8 mouse cellular contexts compared by ENCODE assay signal in genomic region chr2:30416649-30416965, GRCm38 (mm10). TPM values are rescaled to one million over a fixed set of nuclear protein-coding genes. Genes with fewer than 3 reads are reported as not detected.
DNase-seq lines count a peak whose midpoint lies in the region; ATAC-seq and TF ChIP-seq lines count a peak whose summit lies in the region.

No protein-coding gene starts in this region.

- intact Hi-C loops in gastrocnemius, adult 2 months (cut with DNase I), result no loop called here

- WGBS in forebrain, embryonic 11.5 days, result 4% methylated on average over 7 of the region's 7 CpGs
- whole genome bisulfite sequencing in liver, embryonic 12.5 days (ENCODE audit: insufficient replicate concordance), result 0% methylated on average over 7 of the region's 7 CpGs

- no peak for ATAC-seq in forebrain, embryonic 11.5 days (replicated peaks; ENCODE audit: low FRiP score)
- no peak for ATAC-seq in liver, embryonic 12.5 days

- H3K4me3 ChIP-seq in gastrocnemius, adult 2 months, result peak overlapping the region; percentile 98
- H3K4me3 ChIP-seq in forebrain, embryonic 11.5 days (ENCODE audit: low read depth, low read length), result peak overlapping the region; percentile 88
- peak overlapping the region; percentile 98 for H3K4me3 ChIP-seq in liver, embryonic 12.5 days

- H3K36me3 ChIP-seq in forebrain, embryonic 11.5 days (ENCODE audit: control insufficient read depth, insufficient read depth, low read length), result no peaks in the 10 kb centered on the region; the same call in 1 of the 2 replicates
- peaks cover 37% of the 10 kb centered on the region for H3K36me3 ChIP-seq in liver, embryonic 12.5 days

- peak overlapping the region; percentile 94 for H3K4me2 ChIP-seq in forebrain, embryonic 11.5 days (ENCODE audit: low read depth, low read length, severe bottlenecking)
- peak overlapping the region; percentile 93 for H3K4me2 ChIP-seq in liver, embryonic 12.5 days

- no peaks in the 10 kb centered on the region for H3K27me3 ChIP-seq in forebrain, embryonic 11.5 days (ENCODE audit: control insufficient read depth, insufficient read depth, low read length)
- no peaks in the 10 kb centered on the region for H3K27me3 ChIP-seq in liver, embryonic 12.5 days (replicated peaks)

- H3K9ac ChIP-seq in forebrain, embryonic 11.5 days (ENCODE audit: low read length), result peak overlapping the region; percentile 96
- peak overlapping the region; percentile 100 for H3K9ac ChIP-seq in liver, embryonic 12.5 days

- no peak for TF ChIP-seq CTCF in gastrocnemius, adult 2 months (IDR thresholded peaks at IDR 0.05)

- H3K9me3 ChIP-seq in forebrain, embryonic 11.5 days (ENCODE audit: control insufficient read depth, low read length), result no peaks in the 10 kb centered on the region
- no peaks in the 10 kb centered on the region for H3K9me3 ChIP-seq in liver, embryonic 12.5 days (replicated peaks)

- peaks cover 16% of the 10 kb centered on the region for H3K4me1 ChIP-seq in forebrain, embryonic 11.5 days (replicated peaks; ENCODE audit: control insufficient read depth, insufficient read depth, low read length)
- peaks cover 70% of the 10 kb centered on the region for H3K4me1 ChIP-seq in liver, embryonic 12.5 days

- H3K27ac ChIP-seq in gastrocnemius, adult 2 months, result peak overlapping the region; percentile 99
- peak overlapping the region; percentile 97 for H3K27ac ChIP-seq in forebrain, embryonic 11.5 days (ENCODE audit: low read depth, low read length)
- peak overlapping the region; percentile 97 for H3K27ac ChIP-seq in liver, embryonic 12.5 days

- DNase-seq in gastrocnemius, adult 2 months, result no peak
- no peak for DNase-seq in gastrocnemius, postnatal 25 days
- DNase-seq in 416B (ENCODE audit: low read depth), result peak; percentile 57
- DNase-seq in forebrain, embryonic 11.5 days (ENCODE audit: low spot score), result no peak
- no peak for DNase-seq in layer of hippocampus, adult 9-10 months (ENCODE audit: low spot score)
- no peak for DNase-seq in yolk sac, embryonic 10.5 days (ENCODE audit: low spot score)
- DNase-seq in B cell, adult 2 months, result no peak

RNA-seq across cellular contexts. Expression of gene Ptpa, which starts 0.8 kb away (rescaled TPM):
- total RNA-seq in gastrocnemius, adult 2 months (2021), result 10 to 100 TPM; 48.9 to 86.1 TPM
- 10 to 100 TPM; 67.1 to 68.5 TPM for total RNA-seq in gastrocnemius, postnatal 25 days (2021)
- polyA plus RNA-seq in forebrain, embryonic 11.5 days (2014; fragmentation: Nextera tagmentation; extraction: Ambion mirVana), result 90.0 and 94.5 TPM in 2 replicates
- 168 and 173 TPM in 2 replicates for polyA plus RNA-seq in liver, embryonic 12.5 days (2016; fragmentation: Nextera tagmentation; extraction: Ambion mirVana)

RNA-seq across cellular contexts. Expression of gene Crat, which starts 1.0 kb away (rescaled TPM):
- 100 to 1,000 TPM; 362 to 422 TPM for total RNA-seq in gastrocnemius, adult 2 months (2021)
- total RNA-seq in gastrocnemius, postnatal 25 days (2021), result 100 to 1,000 TPM; 315 to 363 TPM
- polyA plus RNA-seq in forebrain, embryonic 11.5 days (2014; fragmentation: Nextera tagmentation; extraction: Ambion mirVana), result 25.8 and 30.0 TPM in 2 replicates
- 26.0 and 28.6 TPM in 2 replicates for polyA plus RNA-seq in liver, embryonic 12.5 days (2016; fragmentation: Nextera tagmentation; extraction: Ambion mirVana)

RNA-seq across cellular contexts. Expression of gene Dolpp1, which starts 24.6 kb away (rescaled TPM):
- total RNA-seq in gastrocnemius, adult 2 months (2021), result 1 to 10 TPM; 5.3 to 6.1 TPM
- total RNA-seq in gastrocnemius, postnatal 25 days (2021), result 1 to 10 TPM; 5.2 to 6.8 TPM
- polyA plus RNA-seq in forebrain, embryonic 11.5 days (2014; fragmentation: Nextera tagmentation; extraction: Ambion mirVana), result 47.9 and 53.6 TPM in 2 replicates
- polyA plus RNA-seq in liver, embryonic 12.5 days (2016; fragmentation: Nextera tagmentation; extraction: Ambion mirVana), result 23.5 and 24.3 TPM in 2 replicates

RNA-seq across cellular contexts. Expression of gene Miga2, which starts 52.6 kb away (rescaled TPM):
- 10 to 100 TPM; 15.5 to 39.0 TPM for total RNA-seq in gastrocnemius, adult 2 months (2021)
- total RNA-seq in gastrocnemius, postnatal 25 days (2021), result 10 to 100 TPM; 22.8 to 23.8 TPM
- 26.3 and 26.6 TPM in 2 replicates for polyA plus RNA-seq in forebrain, embryonic 11.5 days (2014; fragmentation: Nextera tagmentation; extraction: Ambion mirVana)
- polyA plus RNA-seq in liver, embryonic 12.5 days (2016; fragmentation: Nextera tagmentation; extraction: Ambion mirVana), result 12.7 and 13.6 TPM in 2 replicates

RNA-seq across cellular contexts. Expression of gene Ier5l, which starts 57.4 kb away (rescaled TPM):
- total RNA-seq in gastrocnemius, adult 2 months (2021), result 1 to 10 TPM in 1 of 2 experiments, under 1 TPM in 1; 0.97 to 1.1 TPM
- 1 to 10 TPM; 2.1 to 2.5 TPM for total RNA-seq in gastrocnemius, postnatal 25 days (2021)
- 3.7 and 8.5 TPM in 2 replicates for polyA plus RNA-seq in forebrain, embryonic 11.5 days (2014; fragmentation: Nextera tagmentation; extraction: Ambion mirVana)
- 0.44 and 0.59 TPM in 2 replicates for polyA plus RNA-seq in liver, embryonic 12.5 days (2016; fragmentation: Nextera tagmentation; extraction: Ambion mirVana)
